Mouse (Mus musculus): Measurements from ENCODE around the gene Sdsl.
A peak's percentile ranks its signal among the peaks of the same experiment; 100 is the strongest.

Gene Sdsl

DNA sequence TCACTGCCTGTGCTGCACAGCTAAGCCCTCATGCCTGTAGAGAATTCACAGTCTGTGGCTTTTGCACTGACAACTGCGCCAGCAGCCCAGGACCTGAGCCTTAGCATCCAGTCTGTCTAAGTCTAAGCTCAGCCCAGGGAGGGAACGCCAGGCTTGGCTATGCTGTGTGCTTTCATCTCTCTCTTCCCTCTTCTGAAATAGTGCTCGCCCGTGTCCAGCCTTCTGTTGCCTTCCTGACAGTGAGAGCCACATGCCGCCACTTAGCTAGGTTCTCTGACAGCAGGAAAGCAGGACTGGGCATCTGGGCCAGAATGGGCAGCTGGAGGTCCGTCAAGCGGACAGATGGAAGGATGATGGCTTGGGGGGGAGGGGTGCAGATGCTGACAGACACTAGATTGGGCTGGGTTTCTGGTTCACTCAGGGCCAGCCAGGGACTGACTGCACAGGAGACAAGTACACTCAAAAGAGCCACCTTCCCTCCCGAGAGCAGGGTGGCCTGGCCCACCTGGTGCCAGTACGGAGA lies 21.3 kb upstream of the Sdsl start:
- DNase-seq = no peak

DNA sequence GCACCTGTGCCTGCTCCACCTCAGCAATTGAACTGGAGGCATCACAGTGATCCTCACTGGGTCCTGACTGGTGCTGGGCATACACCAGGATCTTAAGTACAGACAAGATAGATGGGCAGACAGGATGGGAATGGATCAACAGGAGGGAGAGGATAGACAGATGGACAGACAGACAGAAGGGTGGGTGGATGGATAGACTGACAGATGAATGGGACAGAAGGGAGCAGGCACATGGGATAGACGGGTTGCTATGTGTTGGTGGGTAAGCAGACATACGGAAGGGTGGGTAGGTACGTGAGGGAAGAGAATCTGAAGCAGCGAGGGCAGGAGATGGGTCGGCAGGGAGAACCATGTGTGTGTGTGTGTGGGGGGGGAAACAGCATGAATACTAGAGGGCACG lies 20.8 kb upstream of the Sdsl start:
- DNase-seq = no peak

DNA sequence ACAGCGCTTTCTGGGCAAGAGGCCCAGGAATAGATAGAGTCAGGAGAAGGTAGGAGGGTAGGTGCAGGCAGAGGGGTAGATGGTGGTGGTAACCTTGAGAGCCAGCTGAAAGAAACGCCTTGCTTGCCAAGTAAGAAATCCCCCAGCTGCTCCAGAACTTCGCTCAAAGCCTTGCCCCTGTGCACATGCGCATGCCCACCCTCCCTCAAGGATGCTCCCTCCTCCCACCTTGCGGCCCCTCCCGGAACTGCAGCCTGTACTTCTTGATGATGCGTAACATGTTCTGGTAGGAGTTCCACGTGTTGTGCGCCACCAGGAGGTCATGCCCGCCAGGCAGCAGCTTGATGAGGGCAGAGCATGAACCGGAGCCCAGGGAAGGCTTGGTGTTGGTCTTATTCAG lies 19.8 kb upstream of the Sdsl start:
- peak; percentile 44 for DNase-seq

DNA sequence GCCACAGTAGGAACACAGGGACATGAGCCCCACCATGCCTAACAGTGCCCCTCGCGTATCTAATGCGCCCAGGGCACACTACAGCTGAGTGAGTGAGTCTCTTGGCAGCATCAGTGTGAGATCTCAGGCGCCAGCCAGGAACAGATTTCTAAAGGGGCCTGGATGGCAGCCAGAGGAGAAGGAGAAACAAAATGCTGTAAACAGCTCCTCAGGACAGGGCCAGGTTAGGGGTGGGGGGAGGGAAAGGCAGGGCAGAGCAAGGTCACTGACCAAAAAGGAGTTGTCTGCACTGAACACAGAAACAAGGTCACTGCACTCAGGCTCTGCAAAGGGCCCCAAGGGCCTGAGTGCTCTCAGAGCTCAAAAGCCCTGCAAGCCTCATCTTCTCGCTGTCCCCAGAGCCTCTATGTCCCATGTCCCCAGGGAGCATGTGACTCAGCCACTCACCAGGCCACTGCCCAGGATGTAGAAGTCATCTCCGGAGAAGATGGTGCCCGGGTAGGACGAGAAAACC lies 18.1 kb upstream of the Sdsl start:
- DNase-seq = no peak

DNA sequence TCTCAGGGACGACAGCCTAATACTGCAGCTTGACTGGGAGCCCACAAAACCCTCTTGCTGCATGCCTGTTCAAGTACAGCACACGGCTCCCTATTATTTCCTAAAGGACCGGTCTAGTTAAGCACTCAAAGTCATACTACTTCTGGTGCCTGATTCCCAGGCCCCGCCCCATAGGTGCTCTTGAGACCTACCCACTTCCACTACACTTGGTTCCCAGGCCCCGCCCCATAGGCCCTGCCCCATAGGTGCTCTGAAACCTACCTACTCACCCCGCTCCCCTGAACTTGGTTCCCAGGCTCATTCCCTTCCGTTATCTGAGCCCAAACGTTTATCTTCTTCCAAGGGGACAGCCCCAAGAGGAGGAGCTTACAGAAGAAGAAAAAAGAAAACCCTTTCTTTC lies 15.2 kb upstream of the Sdsl start:
- no peak for DNase-seq

DNA sequence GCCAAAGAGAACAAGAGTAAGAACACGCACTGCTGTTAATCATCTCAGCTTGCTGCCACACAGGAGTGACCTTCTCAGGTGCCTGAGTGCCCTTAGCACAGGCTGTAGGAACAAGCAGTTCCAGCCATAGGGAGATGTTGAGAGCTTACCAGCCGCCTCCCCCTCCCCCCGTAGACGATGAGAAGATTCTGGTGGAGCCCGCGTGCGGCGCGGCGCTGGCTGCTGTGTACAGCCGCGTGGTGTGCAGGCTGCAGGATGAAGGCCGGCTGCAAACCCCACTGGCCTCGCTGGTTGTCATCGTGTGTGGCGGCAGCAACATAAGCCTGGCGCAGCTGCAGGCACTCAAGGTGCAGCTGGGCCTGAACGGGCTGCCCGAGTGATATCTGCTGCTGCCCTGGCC lies 10.8 kb upstream of the Sdsl start:
- no peak for DNase-seq

DNA sequence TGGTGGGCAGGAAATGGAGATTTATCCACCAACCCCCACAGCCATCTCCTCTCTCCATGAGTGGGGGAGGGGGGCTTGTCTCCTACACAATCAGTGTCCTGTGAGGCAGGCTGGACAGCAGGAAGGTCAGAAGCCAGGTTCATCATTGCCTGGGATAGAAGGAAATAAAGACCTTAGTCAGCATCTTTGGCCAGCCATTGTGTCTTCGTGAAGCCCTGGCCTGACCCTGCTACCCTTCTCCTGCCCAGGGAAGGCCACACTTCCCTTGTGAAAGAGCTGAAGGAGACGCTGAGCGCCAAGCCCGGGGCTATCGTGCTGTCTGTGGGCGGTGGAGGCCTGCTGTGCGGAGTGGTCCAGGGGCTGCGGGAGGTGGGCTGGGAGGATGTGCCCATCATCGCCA lies 8.6 kb upstream of the Sdsl start:
- no peak for DNase-seq

DNA sequence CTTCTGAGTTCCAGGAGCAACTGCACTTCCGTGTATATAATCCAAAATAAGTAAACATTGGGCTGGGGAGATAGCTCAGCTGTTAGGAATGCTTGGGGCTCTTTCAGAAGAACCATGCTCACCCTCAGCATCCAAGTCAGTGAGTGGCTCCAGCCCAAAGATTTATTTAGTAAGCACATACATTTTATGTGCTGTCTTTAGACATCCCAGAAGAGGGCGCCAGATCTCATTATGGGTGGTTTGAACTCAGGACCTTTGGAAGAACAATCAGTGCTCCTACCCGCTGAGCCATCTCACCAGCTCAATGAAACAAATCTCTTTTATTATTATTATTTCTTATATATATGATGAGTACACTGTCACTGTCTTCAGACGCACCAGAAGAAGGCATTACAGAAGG lies 6.9 kb upstream of the Sdsl start:
- DNase-seq = peak; percentile 32

DNA sequence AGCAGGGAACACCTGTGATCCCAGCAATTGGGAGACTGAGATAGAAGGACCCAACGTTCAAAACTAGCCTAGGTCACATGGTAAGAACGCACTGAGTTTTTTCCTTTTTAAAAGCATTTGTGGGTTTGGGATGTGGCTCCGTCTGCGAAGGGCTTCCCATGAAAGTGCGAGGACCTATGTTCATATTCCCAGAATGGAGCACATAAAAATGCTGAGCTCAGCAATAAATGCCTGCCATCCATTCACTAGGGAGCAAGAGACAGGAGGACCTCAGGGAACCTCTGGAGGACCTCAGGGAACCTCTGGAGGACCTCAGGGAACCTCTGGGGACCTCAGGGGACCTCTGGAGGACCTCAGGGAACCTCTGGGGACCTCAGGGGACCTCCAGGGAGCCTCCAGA lies 5.4 kb upstream of the Sdsl start:
- no peak for DNase-seq

DNA sequence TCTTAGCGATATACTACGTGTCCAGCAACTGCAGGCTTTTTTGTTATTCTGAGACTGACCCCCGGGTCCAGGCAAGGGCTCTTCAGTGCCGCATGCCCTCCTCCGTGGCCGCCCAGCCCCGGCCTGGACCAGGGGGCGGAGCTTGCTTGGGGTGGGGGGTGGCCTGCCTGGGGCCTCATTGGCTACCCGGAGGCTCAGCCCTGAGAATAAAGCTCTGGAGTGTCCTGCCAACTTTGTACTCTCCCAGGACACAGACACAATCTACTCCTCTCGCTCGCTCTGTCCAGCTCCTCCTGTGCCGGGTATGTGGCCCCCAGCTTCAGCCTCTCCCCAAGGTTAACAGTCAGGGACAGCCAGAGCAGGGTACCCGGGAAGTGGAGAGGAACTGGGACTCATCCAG lies 3.7 kb upstream of the Sdsl start, which contains the start of gene Sds:
Gene Sds, plus strand, starts transcription at position 231 of the 400 bp plus-strand sequence.
- no peak for DNase-seq

DNA sequence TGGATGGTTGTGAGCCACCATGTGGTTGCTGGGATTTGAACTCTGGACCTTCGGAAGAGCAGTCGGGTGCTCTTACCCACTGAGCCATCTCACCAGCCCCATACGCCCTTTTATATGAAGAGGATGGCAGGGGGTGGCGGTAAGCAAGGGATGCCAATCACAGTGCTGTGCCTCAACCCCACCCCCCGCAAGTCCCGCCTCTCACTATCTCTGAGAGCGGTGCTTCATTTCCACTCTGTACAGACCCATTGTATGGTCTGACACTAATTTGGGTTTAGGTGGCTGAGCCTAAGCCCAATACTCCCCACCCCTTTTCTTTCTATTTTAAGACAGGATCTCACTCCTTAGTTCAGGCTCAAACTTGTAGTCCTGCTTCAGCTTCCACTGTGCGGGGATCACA lies 3.3 kb upstream of the Sdsl start:
- DNase-seq = no peak

DNA sequence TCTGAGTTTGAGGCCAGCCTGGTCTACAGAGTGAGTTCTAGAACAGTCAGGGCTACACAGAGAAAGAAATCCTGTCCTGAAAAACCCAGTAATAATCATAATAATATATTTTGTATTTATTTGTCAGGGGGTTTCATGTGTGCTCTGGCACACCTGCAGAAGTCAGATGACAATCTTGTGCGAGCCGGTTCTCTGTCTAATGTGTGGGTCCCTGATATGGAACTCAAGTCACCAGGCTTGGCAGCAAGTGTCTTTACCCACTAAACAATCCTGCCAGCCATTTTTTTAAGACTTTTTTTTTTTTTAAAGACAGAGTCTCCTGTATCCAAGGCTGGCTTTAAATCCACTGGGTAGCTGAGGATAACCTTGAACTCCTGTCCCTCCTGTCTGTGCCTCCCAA lies 751 bp upstream of the Sdsl start:
- no peak for DNase-seq

DNA sequence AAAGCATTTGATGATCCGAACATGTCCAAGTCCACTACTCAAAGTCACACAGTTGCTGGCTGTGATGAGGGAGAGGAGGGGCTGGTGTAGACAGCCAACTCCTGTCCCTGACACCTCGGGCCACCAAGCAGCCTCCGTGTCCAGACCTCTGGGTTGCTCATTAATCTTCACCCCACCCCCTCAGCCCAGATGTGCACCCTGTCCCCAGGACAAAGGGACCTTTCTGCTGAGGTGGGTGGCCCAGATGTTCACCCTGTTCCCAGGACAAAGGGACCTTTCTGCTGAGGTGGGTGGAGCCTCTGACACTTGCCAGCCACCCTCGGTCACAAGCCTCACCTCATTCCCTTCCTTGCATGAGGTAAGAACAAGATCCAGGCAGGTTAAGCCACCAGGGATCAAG lies 1.1 kb downstream of the Sdsl start:
- no peak for DNase-seq

DNA sequence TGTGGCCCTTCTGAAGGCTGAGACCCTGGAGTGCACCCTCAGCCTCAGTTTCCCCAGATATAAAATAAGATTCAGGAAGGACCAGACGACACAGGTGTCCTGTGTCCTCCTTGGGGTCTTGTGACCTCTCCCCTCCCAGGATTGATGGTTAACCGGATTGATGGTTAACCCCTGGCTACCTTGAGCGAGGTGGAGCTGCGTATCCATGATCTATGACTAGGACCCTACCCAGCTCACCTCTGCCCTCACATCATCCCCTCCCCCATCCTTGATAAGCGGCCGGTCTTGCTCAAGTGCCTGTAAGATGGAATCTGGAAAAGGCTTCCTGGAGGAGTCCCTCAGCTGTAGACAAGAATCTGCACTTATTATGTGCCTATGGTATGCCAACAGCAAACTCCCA lies 3.8 kb downstream of the Sdsl start:
- DNase-seq = no peak

DNA sequence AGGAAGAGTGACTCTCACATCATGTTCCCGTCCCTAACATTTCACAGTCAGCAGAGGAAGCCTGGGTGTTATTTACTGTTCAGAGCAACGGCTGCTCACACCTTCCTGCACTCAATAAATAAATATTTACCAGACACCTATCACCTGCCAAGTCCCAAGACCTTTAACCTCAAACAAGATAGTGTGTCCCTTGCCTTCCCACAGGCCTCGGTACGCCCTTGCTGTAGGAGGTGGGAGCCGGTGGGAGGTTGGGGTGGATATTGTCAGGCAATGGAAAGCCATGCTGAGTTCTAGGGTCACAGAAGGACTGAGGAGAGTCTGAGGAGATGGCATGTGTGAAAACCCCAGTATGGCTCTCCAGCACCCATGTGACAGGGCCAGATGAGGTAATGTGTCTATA lies 4.3 kb downstream of the Sdsl start:
- DNase-seq = no peak

DNA sequence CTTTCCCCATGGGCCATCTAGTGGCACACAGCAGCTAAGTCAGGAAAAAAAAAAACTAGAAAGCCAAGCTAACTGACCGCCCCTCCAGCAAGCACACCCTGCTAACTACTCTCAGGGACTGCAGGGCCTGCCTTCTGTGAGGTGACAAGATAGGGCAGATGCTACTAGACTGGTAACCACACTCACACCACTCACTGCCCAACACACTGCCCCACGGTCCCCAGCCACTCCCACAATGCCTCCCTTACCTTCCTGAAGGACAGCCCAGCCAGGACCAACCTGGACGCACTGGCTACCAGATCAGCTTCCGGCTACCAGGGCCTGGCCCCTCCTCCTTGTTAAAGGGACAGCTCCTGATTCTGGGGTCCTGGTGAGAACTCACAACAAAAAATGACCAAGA lies 5.6 kb downstream of the Sdsl start:
- DNase-seq = no peak

DNA sequence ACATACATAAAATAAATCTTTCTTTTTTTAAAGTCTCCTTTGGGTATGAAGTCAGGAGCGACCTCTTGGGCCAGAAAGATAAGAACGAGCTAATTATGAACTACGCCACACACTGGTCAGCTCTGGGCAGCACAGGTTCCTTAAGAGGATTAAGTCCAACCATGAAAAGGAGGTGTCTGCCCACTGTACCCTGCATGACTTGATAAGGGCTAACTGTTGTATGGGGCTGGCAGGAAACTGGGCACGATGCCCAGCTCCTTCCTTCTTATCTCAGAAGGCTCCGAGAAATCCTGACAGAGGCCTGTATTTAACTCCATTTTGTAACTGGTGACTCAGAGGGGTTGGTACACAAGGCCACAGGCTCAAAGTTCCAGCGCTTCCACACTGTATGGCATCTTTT lies 6.8 kb downstream of the Sdsl start:
- no peak for DNase-seq

DNA sequence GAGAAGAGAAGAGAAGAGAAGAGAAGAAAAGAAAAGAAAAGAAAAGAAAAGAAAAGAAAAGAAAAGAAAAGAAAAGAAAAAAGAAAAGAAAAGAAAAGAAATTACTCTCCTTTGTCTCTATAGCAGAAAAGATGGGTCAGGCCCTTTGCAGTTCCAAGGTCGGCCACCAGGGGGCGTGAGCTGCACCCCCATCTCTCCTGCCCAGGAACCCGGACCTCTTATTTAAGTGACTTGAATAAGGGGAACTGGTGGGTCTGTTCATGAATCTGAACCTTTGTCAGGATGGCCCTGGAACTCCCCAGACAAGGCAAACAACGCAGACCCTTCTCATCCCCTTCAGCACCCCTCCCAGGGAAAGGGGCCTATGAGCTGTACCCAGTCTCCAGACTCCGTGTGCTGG lies 7.5 kb downstream of the Sdsl start:
- peak; percentile 80 for DNase-seq

DNA sequence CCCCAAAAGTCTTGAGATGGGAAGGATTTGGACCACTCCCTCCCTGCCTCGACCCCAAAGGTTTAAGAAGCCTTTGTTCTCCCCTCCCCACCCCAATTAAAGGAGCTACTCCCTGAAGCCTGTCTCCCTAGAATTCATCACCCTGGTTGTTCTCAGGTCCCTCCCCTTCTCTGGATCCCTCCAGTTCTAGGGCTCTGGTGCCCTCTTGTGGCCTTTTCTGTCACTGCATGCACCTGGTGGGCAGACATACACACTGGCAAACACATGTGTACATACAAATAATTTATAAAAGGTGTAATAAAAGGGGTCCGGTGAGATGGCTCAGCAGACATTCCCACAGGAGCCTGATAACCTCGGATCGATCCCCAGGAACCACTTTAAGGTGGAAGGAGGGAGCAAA lies 8.3 kb downstream of the Sdsl start:
- peak; percentile 56 for DNase-seq

DNA sequence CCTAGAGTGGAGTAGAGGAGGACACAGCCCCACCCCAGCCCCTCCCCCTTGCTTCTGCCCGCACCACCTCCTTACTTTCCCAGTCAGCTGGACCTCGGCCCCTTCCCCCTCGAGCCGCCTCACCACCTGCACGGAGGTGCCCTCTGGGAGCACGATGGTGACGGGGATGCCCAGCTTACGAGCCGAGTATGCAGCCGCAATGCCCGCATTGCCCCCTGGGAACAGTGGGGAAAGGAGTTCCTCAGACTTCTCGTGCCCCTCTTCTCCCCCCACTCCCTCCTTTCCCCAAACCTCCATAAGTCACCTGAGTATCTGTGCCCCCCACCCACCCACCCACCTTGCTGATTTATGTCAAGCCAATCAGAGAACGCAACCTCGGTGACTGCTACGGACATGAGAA lies 10.7 kb downstream of the Sdsl start:
- DNase-seq = no peak

DNA sequence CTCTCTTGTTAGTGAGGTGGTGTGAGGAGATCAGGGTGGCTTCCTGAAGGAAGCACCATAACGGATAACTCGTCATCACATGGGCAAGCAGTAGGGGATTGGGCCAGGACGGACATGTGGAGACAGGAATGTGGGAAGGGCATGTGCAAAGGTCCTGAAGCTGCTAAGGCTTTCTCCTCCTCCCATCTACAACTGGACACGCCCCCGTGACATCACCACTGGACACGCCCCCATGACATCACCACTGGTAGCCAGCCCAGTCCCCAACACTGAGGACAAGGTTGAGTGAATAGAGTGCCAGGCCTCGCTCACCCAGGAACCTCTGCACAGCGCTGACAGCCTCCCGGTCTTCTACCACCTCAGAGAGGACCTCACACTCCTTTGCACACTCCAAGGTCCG lies 13.5 kb downstream of the Sdsl start:
- peak; percentile 30 for DNase-seq

DNA sequence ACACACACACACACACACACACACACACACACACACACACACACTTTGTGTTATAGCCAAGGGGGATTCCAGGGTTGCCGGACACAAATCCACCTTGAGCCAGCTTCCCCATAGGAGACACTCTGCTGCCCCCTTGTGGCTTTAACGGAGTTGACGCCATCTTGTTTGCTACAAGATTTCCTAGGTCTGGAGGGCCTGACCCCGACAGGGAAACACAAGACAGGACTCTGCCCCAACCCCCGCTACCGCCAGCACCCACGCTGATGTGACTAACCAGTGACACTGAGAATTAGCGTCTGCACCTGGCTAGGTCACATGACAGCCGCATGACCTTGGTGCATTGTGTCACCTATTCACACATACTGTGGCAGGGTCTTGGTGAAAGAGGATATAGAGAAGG lies 15.0 kb downstream of the Sdsl start:
- peak; percentile 78 for DNase-seq

DNA sequence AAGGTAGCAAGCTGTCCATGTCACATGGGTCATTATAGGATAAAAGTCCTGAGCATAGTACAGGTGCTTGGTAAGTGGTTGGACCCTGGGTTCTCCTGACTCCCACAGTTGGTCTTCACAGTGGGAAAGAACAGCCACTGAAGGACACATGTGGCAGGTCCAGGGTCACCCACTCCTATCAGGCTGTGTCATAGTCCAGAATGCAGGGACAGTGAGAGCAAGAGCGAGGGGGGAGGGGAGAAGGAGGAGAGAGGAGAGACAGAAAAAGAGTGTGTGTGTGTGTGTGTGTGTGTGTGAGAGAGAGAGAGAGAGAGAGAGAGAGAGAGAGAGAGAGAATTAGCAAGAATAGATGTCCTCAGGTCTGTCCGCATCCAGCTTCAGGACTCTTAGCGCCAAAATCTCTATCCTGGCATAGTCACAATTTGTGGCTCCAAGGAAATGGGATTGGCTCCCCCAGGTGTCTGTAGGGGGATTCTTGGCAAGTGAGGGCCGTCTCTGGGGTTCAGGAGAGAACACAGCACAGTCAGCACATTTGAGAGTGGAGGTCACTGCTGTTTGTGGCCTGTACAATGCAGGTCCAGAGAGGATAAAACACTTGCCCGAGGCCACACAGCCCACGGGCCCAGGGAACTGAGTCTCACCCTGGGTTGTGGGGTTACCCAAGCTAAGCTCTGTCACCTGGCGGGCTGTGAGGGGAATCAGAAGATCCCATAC lies 15.6 kb downstream of the Sdsl start:
- no peak for DNase-seq

DNA sequence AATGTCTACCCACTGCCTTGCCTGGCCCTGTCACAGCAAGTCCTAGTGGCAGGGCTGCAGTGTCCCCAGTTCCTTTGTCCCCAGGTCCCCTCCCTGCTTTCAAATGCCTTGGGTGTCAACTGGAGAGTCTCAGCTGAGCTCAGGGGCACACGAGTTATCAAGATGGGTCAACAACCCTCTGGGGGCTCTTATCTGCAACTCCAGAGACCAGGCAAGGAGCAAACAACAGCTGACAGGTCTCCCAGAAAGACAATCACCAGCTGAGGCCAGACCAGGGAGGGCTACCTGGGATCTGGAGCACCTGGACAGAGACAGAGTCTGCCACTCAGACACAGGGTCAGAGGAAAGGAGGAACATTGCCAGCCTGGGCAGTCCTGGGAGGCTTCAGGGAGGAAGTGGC lies 16.4 kb downstream of the Sdsl start:
- no peak for DNase-seq

DNA sequence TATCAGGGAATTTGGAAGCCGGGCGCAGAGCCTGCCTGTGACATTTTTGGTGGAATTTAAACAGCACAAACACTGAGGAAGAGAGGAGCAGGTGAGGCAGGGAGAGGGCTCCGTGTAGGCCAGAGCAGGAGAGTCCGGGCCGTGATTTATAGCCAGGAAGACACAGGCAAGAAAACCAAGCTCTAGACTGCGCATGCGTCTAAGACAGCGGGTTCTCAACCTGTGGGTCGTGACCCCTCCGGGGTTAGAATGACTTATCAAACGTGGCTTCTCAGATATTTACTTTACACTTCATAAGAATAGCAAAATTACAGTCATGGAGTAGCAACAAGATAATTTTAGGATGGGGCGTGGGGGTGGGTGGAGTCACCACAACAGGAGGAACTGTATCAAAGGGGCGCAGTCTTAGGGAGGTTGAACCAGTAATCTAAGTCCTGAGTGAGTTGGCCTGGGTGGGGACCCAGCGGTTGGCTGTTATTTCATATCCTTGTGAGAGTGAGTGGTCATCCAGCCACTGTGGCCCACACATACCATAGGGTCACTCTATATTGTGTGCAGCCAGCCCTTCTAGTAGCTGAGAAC lies 17.8 kb downstream of the Sdsl start:
- DNase-seq = no peak

All from thymus, postnatal 4 days (tissue).